Mouse (Mus musculus): ENCODE results near the gene Plin2.
"Not testable (repeated sequence)": the region's sequence is repeated elsewhere in the genome, so short reads cannot be mapped to it uniquely, and the experiment has no call there.

The Plin2 gene

DNA sequence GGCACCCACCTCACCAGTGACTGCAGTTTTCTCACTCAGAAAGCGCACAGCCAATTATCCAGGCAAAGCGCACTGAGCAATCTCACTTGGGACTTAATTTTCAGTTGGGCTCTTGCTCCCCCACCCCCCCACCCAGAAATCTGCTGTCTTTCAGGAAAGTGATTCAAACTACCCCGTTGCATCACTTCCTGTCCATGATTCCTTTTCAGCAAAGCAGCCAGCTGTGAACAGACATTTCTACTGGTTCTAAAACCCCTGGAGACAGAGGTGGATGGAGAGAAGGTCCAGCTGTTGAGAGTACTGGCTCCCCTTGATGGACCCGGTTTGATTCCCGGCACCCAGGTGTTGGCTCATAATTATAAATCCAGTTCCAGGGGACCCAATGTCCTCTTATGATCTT lies 44.4 kb downstream of the Plin2 start:
- no peak for DNase-seq

DNA sequence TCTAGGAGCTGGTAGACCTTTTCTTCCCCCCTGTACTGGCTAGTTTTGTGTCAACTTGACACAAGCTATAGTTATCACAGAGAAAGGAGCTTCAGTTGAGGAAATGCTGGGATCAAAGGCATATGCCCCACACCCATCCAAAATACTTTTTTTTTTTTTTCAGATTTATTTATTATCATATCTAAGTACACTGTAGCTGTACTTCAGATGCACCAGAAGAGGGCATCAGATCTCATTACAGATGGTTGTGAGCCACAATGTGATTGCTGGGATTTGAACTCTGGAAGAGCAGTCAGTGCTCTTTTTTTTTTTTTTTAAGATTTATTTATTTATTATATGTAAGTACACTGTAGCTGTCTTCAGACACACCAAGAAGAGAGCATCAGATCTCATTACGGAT lies 47.3 kb downstream of the Plin2 start:
- not testable (repeated sequence) for DNase-seq

DNA sequence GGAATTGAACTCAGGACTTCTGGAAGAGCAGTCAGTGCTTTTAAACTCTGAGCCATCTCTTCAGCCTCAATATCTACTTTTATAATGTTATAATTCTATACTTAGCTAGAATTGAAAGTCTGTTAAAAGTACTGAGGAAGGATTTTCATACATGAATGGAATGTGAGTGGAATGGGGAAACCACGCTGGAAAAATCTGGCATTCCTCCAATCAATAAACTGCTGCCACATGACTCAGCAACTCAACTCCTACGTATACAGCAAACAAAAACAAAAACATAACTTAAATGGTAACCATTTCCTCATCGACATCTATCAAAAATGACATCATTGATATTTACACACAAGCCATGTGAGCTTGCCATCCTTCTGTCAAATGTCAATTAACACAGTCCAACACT lies 47.7 kb downstream of the Plin2 start:
- DNase-seq: no peak

DNA sequence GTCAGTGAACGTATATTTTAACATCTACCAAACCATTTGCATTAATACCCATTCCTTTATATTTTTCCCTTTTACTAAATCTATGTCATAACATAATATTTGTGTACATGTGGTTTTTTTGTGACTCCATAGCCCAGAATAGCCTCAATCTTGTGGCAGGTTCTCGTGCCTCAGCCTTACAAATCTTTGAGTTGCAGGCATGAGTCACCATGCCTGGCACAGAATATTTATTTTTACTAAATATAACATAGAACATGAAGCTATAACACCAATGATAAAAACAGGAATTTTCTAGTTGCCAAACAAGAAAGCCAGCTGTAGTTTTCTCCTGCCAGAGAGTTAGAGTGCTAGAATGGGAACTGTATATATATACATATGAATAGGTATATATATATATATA lies 49.4 kb downstream of the Plin2 start:
- DNase-seq: no peak

DNA sequence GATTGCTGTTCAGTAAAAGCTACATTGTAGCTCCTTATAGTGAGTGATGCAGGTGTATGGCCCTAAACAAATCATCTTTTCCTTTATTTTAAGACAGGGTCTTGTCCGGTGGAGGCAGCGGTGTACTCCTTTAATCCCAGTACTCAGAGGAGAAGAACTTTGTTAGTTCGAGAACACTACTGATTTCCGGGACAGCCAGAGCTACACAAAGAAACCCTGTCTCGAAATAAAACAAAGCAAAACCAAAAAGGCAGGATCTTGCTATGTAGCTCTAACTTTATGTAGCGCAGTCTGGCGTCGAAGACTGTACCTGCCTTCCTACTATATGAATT lies 57.6 kb downstream of the Plin2 start:
- DNase-seq: no peak

DNA sequence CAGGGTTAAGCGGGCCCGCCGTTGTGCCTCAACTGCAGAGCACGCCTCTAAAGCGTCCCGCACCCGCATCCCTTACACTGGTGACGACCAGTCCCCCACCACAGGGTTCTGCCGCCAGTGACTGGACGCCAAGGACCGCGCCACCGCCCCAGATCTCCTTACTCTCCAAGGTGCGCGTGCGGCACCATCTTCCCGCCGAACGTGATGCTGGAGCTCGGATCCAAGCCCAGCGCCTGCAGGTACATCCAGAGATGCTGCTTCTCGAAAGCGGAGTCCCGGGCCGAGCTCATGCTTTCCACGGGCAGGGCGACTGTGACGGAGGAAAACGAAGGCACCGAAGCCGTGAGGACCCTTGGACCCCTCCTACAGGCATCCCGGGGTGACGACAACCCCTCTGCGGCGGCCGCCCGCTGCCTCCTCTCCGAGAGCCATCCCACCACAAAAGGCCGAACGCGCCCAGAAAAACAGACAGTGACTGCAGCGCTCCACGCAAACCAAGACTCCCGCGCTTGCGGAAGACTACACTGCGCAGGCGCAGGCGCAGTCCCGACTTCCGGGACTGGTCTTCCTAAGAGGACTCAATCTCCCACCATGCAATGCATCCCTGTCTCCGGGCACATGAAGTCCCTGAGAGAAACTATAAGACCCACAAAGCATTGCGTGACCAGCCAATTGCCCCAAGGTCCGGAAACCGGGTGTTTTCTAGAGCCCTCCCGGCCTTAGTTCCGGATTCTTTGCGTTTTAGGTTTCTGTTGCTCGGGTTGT lies 58.2 kb downstream of the Plin2 start, which contains the start of gene Haus6:
Gene Haus6 (minus strand): TSS at position 532 of the 765 bp plus-strand sequence.
- peak; percentile 96 for DNase-seq

Measured in cerebellum, adult 11-12 months (tissue).